Mouse (Mus musculus): ENCODE measurements around the gene Rrp9.
"Not testable (repeated sequence)": the region's sequence is repeated elsewhere in the genome, so short reads cannot be mapped to it uniquely, and the experiment has no call there.

Gene Rrp9

DNA sequence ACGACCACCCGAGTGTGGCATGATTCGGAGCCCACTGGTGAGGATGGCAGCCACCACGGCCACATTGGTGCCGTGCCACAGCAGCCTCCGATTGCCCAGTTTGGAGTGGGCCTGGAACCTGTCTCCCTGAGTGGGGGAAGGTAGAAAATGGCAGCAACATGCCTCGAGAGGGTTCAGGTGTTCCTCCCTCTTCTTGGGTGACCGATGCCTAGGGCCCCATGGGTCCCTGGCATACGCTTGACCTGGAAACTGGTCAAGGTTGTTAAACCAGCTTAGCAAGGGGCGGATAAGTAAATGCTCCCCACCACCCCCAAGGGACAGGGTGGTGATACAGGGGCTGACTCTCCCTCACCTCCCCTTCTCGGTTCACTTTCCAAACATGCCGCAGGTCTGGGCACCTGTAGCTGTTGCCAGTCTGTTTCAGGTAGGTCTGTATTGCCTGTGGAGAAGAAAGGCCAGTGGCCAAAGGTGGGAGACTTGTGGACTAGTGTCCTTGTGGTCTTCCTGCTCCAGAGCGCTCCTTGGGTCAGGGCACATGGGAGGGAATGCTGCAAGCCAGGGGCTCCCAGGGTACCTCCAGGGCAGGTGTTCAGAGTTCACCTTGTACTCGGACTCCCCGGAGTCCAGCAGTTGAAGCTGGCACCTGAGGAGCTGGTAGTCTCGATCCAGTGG lies 2.5 kb upstream of the Rrp9 start:
- in situ Hi-C loops (cut with MboI; ENCODE audit: low sequenced_read_pairs): no loop called here

GRCm38 (mm10) chr9:106473753-106474105 lies 2.0 kb upstream of the Rrp9 start:
- in situ Hi-C loops (cut with MboI; ENCODE audit: low sequenced_read_pairs): no loop called here

DNA sequence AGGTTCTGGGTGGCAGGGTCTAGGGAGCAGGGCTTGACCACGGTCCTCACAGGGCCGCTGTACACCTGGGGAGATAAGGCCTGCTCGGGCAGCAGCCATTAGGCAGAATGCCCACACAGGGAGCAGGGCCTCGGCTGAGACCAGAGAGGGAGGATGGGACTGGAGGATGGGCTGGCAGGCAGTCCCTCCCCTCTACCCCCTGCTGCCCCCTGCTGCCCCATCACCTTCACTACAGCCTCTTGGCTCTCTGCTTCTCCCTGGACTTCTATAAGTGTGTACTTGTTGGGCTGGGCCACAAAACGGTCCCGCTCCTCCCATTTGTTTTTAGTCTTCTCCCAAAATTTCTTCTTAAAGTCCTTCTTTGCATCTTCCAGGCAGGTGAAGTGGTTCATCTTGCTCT lies 1.3 kb upstream of the Rrp9 start:
- in situ Hi-C loops (cut with MboI; ENCODE audit: low sequenced_read_pairs): no loop called here

DNA sequence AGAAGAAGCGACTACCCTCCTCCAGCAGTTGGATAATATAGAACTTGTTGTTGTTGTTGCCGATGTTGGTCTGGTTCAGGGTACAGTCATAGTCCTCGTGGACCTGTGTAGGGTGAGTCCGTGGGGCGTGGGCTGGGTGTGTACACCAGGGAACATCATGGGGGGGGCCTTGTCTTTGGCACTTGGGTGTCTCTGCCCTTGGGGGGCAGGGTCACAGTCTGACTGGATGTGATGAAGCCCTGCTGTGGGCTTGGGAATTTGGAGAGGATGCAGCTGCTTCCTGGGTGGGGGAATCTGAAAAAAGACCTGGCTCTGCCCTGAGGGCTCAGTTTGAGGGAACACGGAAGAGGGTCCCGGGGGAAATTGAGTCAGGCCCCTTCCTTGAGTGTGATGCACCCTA lies 717 bp upstream of the Rrp9 start:
- in situ Hi-C loops (cut with MboI; ENCODE audit: low sequenced_read_pairs): no loop called here

DNA sequence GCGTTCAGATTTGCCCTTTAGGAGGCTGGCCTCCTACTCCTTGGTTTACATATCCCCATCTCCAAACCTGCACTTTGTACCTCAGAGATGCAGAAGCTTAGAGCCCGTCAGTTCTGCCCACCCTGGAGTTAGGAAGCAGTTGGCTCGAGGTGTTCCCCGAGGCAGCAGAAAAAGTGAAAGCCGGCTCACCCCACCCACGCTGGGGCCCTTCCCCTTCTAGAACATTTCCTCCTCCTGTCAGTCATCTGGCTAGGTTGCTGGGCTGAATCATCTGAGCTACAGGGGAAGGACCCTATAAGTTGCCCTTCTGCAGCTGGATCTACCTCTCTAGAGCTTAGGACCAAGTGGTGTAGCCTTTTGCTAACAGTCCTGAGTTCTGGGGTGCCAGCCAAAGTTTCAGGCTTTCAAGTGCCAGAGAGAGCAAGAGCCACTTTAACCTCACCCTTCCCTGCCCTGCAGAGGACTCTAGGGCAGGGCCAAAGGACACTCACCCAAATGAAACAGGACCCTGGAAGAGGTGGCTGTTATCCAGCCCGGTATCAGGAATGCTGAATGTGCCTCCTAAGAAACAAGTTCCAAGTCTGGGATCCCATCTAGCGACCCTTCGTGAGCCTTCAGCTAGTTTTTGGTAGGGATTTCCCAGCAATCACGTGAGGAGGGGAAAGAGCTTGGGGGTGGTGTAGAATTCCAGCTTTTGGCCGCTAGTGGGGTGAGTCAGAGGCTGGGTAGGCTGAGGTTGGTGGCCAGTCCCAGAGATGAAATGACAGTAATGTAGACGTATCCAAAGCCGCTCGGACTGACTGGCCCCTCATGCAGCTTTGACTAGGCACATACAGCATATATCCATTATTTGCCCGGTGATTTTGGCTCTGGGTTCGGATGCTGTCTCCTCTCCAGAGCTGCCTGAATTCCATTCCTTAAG lies 500 bp downstream of the Rrp9 start:
- in situ Hi-C loops (cut with MboI; ENCODE audit: low sequenced_read_pairs): no loop called here

DNA sequence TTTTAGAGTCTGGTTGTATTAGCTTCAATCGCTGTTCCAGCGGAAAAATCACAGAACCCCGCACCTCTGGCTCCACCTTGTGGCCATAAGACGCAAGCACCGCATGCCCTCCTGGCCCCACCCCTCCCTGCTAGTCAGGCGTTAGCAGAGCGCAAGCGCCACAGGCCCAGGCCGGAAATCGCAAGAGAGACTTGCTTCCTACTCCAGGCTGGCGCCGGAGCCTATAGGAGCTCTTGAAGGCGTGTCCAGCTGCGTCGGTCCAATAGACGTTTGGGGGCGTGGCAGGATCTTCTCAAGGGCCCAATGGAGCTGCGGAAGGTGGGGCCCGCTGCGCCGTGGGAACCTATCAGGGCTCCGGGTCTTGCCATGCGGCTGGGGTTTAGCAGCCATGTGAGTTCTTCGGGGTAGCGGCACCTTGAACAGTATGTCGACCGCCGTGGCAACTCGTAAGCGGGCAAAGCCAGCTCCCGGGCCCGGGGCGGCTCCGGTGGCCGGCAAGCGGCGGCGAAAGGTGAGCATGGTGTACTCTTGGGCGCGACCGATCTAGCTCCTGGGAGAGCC lies 1.2 kb downstream of the Rrp9 start, which contains the start of gene Parp3:
Gene Parp3, minus strand, starts transcription at position 26 of the 561 bp plus-strand sequence.
- in situ Hi-C loops (cut with MboI; ENCODE audit: low sequenced_read_pairs): no loop called here

DNA sequence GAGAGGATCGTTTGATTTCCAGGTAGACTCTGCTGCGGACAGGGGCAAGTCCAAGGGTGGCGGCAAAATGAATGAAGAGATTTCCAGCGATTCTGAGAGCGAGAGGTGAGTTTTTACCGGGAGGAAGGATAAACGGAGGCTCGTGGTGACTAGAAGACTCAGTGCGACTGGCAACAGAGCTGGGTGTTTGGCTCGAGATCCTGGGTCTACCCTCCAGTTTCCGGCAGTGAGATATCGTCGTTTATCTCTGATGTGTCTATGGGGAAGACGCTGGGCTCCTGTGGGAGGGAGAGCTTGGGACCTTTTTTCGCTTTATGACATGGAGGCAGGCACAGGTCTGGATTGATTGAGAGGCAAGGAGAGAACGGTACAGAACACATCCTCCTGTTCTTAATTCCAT lies 1.9 kb downstream of the Rrp9 start:
- in situ Hi-C loops (cut with MboI; ENCODE audit: low sequenced_read_pairs): no loop called here

- in situ Hi-C loops (cut with MboI; ENCODE audit: low sequenced_read_pairs): no loop called here
These were observed 2.3 kb downstream of the Rrp9 start for GRCm38 (mm10) chr9:106478101-106478500.

DNA sequence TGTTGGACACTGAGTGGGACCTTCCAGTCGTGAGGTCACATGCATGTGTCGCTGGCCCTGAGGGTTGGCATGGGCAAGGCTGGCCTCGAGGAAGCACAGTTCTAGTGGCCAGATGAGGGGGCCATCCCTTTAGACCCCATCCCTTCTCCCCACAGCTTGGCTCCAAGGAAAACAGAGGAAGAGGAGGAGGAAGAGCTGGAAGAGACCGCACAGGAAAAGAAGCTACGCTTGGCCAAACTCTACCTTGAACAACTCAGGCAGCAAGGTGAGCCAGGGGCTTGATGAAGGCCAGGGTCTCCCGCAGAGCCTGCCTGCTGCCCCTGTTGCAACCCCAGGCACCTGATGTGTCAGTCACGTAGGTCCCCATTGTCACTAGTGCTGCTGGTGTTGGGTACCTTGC lies 4.8 kb downstream of the Rrp9 start:
- in situ Hi-C loops (cut with MboI; ENCODE audit: low sequenced_read_pairs): no loop called here

- in situ Hi-C loops (cut with MboI; ENCODE audit: low sequenced_read_pairs): no loop called here
These were observed 5.3 kb downstream of the Rrp9 start for GRCm38 (mm10) chr9:106481075-106481474.

- in situ Hi-C loops (cut with MboI; ENCODE audit: low sequenced_read_pairs): no loop called here
These were observed 5.9 kb downstream of the Rrp9 start for GRCm38 (mm10) chr9:106481676-106482075.

GRCm38 (mm10) chr9:106482578-106483115 lies 6.9 kb downstream of the Rrp9 start:
- in situ Hi-C loops (cut with MboI; ENCODE audit: low sequenced_read_pairs): no loop called here

DNA sequence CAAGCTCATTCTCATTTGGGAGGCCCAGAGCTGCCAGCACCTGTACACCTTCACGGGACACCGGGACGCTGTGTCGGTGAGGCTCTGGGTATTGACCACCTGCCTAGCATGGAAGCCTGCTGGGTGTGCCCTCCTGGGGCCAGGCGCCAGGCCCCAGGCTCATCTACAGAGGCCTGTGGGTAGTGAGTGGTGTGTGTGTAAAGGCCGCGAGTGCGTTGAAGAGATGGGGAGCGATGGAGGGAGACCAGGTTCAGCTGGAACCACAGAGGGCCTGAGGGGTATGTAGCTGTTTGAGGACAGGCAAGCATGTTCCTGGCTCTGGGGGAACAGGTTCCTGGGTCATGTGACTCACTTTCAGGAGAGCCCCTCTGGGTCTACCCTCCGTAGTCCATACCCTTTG lies 7.4 kb downstream of the Rrp9 start:
- in situ Hi-C loops (cut with MboI; ENCODE audit: low sequenced_read_pairs): no loop called here

- in situ Hi-C loops (cut with MboI; ENCODE audit: low sequenced_read_pairs): no loop called here
These were observed 7.8 kb downstream of the Rrp9 start for GRCm38 (mm10) chr9:106483606-106484005.

- in situ Hi-C loops (cut with MboI; ENCODE audit: low sequenced_read_pairs): no loop called here
These were observed 9.3 kb downstream of the Rrp9 start for GRCm38 (mm10) chr9:106485076-106485475.

DNA sequence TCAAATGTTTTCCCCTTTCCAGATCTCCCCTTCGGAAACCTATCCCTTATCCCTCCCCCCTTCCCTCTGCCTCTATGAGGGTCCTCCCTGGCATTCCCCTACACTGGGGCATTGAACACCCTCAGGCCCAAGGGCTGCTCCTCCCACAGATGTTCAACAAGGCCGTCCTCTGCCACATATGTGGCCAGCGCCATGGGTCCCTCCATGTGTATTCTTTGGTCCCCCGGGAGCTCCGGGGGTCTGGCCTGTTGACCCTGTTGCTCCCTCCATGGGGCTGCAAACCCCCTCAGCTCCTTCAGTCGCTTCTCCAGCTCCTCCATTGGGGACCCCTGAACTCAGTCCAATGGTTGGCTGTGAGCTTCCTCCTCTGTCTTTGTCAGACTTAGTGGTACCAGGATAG lies 11.8 kb downstream of the Rrp9 start:
- in situ Hi-C loops (cut with MboI; ENCODE audit: low sequenced_read_pairs): not testable (repeated sequence)

DNA sequence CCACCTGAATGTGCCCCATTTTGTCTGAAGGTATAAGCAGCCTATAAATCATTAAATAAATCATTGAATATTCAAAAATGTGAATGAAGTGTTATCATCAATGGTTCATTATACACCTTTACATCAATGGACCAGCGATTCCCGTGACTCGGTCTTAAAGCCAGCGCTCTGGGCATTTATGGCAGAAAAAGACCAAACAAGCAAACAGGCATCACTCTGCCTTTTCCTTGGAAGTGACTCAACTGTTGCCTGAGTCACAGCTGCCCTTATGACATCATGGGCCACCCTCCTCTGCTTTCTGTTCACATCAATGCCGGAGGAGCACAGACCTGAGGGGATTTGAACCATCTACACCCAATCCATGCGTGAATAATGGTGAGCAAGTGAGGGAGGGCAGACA lies 23.9 kb downstream of the Rrp9 start, which contains the start of gene Iqcf1:
Gene Iqcf1, plus strand, starts transcription at position 301 of the 400 bp plus-strand sequence.
- in situ Hi-C loops (cut with MboI; ENCODE audit: low sequenced_read_pairs): no loop called here

- in situ Hi-C loops (cut with MboI; ENCODE audit: low sequenced_read_pairs): no loop called here
These were observed 26.1 kb downstream of the Rrp9 start for GRCm38 (mm10) chr9:106501846-106502245.

- in situ Hi-C loops (cut with MboI; ENCODE audit: low sequenced_read_pairs): no loop called here
These were observed 28.5 kb downstream of the Rrp9 start for GRCm38 (mm10) chr9:106504246-106504645.

DNA sequence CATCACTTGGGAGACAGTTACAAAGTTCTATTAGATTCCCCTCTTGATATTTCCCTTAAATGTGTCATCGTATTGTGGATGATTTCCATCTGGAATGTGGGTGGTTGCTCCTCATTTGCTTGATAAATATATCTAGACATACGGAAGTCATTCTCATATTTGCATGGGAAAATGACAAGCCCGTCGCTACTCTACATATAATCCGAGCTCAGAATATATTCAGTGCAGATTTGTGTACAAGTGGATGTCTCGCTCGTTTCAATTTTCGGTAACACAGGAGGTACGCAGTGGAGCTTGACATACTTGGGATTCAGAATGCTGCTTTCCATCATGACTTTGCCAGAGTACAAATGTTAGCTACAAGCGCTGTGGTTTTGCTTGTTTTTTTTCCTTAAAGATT lies 33.6 kb downstream of the Rrp9 start:
- in situ Hi-C loops (cut with MboI; ENCODE audit: low sequenced_read_pairs): no loop called here

GRCm38 (mm10) chr9:106512729-106513450 lies 37.1 kb downstream of the Rrp9 start:
- in situ Hi-C loops (cut with MboI; ENCODE audit: low sequenced_read_pairs): no loop called here

All from CH12F3 (cell line).